Mouse (Mus musculus) kidney, postnatal 4 days (tissue): ENCODE data around the gene Pfn3.

Experiments
- DNase-seq, 2 experiments: peaks; one replicate each; pipeline ENCODE4 v3.0.0; 2021; ENCODE audit warnings: mixed read lengths in 2 of 2

Pfn3 gene

DNA sequence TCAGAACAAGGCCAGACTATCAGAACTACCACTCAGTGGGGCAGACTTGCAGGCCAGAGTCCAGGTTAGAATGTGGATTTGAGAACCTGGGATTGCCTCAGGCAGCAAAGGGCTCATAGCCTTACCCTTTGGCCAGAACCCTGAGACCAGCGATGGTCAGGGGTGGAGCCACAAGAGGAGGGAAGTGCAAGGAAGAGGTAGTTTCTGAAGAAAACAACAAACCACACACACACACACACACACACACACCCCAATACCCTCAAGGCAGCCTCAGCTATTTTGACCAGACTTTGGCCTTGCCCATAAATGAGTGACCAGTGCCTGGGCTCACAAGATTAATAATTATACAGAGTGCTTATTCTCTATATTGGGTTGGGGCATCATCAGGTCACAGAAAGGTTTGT is 23.4 kb downstream of the Pfn3 start:
- DNase-seq = peak; percentile 52 to 74

- peak; percentile 58 to 74 for DNase-seq
These were observed 24.4 kb downstream of the Pfn3 start for GRCm38 (mm10) chr13:55390644-55391043.

DNA sequence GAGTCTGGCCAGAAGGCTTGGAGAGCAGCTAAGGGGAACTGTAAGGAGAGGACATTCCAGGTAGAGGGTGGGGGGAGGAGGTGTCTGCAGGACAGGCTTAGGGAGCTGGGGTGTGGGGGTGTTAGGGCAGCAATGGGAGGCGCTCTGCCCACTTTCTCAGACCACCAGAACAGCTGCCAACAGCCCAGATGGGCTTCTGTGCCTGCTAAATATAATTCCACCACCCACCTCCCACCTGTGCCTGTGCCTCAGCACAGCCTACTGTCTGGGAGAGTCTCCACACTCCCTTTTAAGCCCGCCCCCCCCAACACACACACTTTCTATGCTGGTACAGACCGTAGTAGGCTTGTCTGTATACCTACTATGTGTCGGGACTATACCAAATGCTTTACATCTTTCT is 33.2 kb downstream of the Pfn3 start:
- no peak for DNase-seq

- DNase-seq = peak; percentile 43 to 61
These were observed 36.0 kb downstream of the Pfn3 start for GRCm38 (mm10) chr13:55378907-55379580.

GRCm38 (mm10) chr13:55375877-55376276 is 39.2 kb downstream of the Pfn3 start:
- DNase-seq = no peak

DNA sequence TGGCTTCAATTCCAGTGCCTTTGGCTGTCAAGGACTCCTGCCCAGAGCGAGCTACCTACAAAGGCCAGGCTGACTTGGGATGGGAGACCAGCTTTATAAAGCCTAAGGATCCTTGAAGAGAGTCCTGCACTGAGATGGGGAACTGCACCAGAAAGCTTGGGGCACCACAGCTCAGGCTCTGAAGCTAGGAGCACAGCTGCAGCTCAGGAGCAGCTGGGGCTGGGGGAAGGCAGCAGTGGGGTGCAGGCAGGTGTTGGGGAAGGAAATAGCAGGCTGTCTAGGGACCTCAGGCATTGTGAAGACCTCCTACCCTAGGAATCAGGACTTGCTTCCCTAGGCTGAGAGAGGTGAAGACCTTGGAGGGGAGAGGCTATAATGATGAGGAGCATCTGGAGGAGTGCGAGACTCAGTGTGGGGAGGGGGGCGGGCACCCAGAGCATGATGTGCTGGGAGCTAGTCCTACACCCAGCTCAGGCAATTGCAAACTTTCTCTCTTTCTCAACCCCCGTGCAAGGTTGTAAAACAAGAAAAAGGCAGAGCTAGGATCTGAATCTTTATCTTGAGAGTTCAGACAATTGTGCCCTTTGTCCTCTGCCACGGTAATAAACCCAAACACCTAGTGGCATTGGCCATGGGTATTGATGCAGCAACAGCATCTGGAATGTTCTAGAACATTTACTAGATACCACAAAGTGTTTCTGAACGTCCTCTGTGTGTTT is 40.7 kb downstream of the Pfn3 start:
- no peak for DNase-seq

DNA sequence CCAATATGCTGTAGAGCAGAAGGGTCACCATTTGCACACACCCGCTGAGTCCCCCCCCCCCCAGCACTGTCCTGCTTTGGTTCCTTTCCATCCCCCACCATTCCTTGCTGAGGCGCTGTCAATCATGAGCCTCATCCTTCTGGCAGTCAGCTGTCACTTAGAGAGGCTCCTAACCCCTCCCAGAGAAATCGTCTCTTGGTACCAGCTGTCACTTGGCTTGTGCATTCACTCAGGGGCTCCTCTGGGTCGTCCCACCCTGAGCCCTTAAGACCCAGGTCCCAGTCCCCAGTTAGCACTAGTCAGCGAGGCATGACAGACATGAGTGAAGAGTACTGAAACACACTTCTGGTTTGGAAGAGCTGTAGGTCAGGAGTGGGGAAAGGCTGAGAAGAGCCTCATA is 43.3 kb downstream of the Pfn3 start:
- DNase-seq = no peak

DNA sequence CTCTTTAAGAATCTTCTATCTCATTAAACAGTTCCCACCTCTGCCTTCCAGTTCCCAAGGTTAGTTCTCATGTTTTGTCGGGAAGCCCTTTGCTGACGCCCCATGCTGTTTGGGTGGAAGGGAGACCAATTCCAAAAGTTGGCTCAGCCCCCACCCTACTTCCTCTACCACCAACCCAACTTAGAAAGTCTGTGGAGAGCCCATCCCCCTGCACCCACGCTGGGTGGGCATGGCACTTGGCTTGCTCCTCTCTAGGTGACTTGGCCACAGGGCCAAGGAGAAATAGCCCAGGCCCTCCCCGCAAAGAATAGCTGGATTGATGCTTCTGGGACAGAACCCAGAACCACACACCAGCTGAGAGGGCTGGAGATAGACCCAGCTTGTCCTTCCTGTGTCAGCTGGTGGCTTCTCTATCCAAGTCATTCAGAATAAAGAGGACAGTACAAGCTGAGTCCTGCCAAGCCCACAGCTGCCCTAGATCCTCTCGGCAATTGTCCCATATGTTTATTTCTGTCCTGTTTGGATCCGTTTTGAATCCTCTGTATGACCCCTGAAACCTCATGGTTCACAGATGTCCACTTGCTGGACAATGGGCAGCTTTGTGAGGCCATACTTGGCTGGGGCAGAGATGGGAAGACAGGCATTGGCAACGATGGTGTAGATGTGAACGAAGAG is 43.9 kb downstream of the Pfn3 start:
- no peak for DNase-seq

GRCm38 (mm10) chr13:55370234-55370633 is 44.8 kb downstream of the Pfn3 start:
- DNase-seq = peak; percentile 14 to 45

- DNase-seq = peak in 1 of 2 experiments; percentile 14
These were observed 45.4 kb downstream of the Pfn3 start, which contains the start of gene Rgs14 for GRCm38 (mm10) chr13:55369531-55370114. Gene Rgs14, plus strand, starts transcription at chr13:55369732.

GRCm38 (mm10) chr13:55368401-55368800 is 46.6 kb downstream of the Pfn3 start:
- no peak for DNase-seq
